Mouse (Mus musculus): ENCODE measurements around the gene Gm7579. TPM values are rescaled to one million over a fixed set of nuclear protein-coding genes. Genes with fewer than 3 reads are reported as not detected.
A peak's percentile ranks its signal among the peaks of the same experiment; 100 is the strongest.
"Not testable (repeated sequence)": the region's sequence is repeated elsewhere in the genome, so short reads cannot be mapped to it uniquely, and the experiment has no call there.

The Gm7579 gene
- not detected in 2 replicates for polyA plus RNA-seq (2012; rRNA removed)

DNA sequence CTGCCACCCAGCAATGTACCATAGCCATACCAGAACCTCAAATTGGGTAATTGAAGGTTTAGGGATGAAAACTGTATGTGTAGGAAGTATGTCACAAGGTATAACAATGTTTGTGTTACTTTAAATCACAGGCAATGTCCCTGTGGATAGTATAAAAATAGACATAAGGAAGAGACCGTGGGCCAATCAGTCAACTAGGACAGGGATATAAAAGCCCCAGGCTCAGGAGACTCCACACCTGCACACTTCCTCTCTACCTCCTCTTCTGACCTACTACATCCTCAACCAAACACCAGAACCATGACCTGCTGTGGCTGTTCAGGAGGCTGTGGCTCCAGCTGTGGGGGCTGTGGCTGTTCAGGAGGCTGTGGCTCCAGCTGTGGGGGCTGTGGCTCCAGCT lies at the start of gene Gm7579:
Gene Gm7579, plus strand, starts transcription at position 301 of the 400 bp plus-strand sequence.
- Histone ChIP-seq H3K27ac (ENCODE audit: insufficient read depth, low read length) (no peak within 1 kb of the TSS), H3K4me3 (ENCODE audit: insufficient read depth, low read length) (no peak within 1 kb of the TSS), H3K4me1 (ENCODE audit: control insufficient read depth, insufficient read depth, low read length) (no peaks in the 10 kb centered on the region)
- TF ChIP-seq POLR2A (IDR thresholded peaks at IDR 0.05; ENCODE audit: extremely low read depth, insufficient read depth, low read length) = no peak
- no peak for TF ChIP-seq CTCF (IDR thresholded peaks at IDR 0.05; ENCODE audit: extremely low read depth, insufficient read depth, low read length)

DNA sequence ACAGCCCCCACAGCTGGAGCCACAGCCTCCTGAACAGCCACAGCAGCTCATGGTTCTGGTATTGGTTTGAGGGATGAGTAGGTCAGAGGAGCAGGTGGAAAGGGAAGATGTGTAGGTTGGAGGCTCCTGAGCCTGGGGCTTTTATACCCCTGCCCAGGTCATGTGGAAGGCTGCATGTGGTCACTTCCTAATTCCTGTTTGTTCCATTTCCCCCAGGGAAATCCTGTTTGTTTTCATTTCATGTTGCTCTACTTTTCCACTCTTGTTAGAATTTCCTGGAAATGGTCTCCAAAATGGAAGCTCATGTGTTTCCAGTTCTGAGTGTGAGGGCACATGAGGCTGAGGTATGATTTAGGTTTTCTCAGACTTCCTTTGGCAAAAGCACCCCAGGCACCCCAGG lies 46.0 kb upstream of the Gm7579 start, which contains the start of gene Gm4553:
Gene Gm4553, minus strand, starts transcription at position 101 of the 400 bp plus-strand sequence.
- H3K4me1 ChIP-seq (ENCODE audit: control insufficient read depth, insufficient read depth, low read length); H3K27ac ChIP-seq (ENCODE audit: insufficient read depth, low read length); H3K4me3 ChIP-seq (ENCODE audit: insufficient read depth, low read length): not testable (repeated sequence)

GRCm38 (mm10) chr7:142169836-142170235 lies 41.8 kb upstream of the Gm7579 start:
- Histone ChIP-seq H3K27ac (ENCODE audit: insufficient read depth, low read length) (no peak overlapping the region), H3K4me3 (ENCODE audit: insufficient read depth, low read length) (no peak overlapping the region), H3K4me1 (ENCODE audit: control insufficient read depth, insufficient read depth, low read length) (no peaks in the 10 kb centered on the region)
- TF ChIP-seq CTCF (IDR thresholded peaks at IDR 0.05; ENCODE audit: extremely low read depth, insufficient read depth, low read length) (peak; percentile 56; the same call in 1 of the 2 replicates), POLR2A (IDR thresholded peaks at IDR 0.05; ENCODE audit: extremely low read depth, insufficient read depth, low read length) (no peak)

DNA sequence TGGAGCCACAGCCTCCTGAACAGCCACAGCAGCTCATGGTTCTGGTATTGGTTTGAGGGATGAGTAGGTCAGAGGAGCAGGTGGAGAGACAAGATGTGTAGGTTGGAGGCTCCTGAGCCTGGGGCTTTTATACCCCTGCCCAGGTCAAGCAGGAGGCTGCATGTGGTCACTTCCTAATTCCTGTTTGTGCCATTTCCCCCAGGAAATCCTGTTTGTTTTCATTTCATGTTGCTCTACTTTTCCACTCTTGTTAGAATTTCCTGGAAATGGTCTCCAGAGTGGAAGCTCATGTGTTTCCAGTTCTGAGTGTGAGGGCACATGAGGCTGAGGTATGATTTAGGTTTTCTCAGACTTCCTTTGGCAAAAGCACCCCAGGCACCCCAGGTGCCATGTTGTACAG lies 35.8 kb upstream of the Gm7579 start, which contains the start of gene Krtap5-2:
Gene Krtap5-2, minus strand, starts transcription at position 101 of the 400 bp plus-strand sequence.
- not testable (repeated sequence) for H3K4me3 ChIP-seq (ENCODE audit: insufficient read depth, low read length); H3K27ac ChIP-seq (ENCODE audit: insufficient read depth, low read length); H3K4me1 ChIP-seq (ENCODE audit: control insufficient read depth, insufficient read depth, low read length)

DNA sequence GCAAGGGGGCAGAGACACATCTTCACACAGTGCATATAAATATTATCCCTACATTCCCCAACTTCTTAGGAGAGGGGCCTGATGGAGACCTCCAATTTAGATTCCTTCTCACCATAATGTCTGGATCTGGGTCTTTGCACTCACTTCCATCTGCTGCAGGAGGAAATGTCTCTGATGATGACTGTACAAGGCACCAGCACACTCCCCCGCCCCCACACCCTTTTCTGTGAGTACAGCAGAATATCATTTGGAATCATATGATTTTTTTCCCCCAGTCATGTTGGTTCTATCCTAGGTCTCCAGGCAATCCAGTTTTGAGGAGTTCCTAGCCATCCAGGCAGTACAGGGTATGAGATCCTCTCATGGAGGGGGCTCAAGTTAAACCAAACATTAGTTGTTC lies 33.0 kb upstream of the Gm7579 start:
- Histone ChIP-seq H3K4me1 (ENCODE audit: control insufficient read depth, insufficient read depth, low read length) (no peaks in the 10 kb centered on the region), H3K4me3 (ENCODE audit: insufficient read depth, low read length) (no peak overlapping the region), H3K27ac (ENCODE audit: insufficient read depth, low read length) (no peak overlapping the region)
- no peak for TF ChIP-seq CTCF (IDR thresholded peaks at IDR 0.05; ENCODE audit: extremely low read depth, insufficient read depth, low read length)
- no peak for TF ChIP-seq POLR2A (IDR thresholded peaks at IDR 0.05; ENCODE audit: extremely low read depth, insufficient read depth, low read length)

DNA sequence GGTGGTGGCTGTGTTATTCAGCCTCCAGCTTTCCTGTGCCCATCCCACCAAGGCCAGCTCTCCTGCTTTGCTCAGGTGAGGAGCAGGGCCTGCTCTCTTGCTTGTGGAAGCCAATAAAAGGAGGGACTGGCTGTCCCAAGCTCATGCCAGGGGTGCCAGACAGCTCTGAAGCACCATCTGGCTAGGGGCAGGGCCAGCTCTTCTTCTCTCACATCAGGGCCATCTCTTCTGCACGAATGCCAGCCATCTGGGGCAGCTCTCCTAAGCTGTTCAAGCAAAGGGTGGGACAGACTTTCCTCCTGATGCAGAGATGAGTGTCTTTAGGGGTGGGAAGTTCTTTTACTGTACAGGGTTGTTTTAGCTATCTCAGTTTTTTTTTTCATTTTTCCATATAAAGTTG lies 30.6 kb upstream of the Gm7579 start:
- Histone ChIP-seq H3K27ac (ENCODE audit: insufficient read depth, low read length) (no peak overlapping the region), H3K4me3 (ENCODE audit: insufficient read depth, low read length) (no peak overlapping the region), H3K4me1 (ENCODE audit: control insufficient read depth, insufficient read depth, low read length) (no peaks in the 10 kb centered on the region)
- no peak for TF ChIP-seq CTCF (IDR thresholded peaks at IDR 0.05; ENCODE audit: extremely low read depth, insufficient read depth, low read length)
- no peak for TF ChIP-seq POLR2A (IDR thresholded peaks at IDR 0.05; ENCODE audit: extremely low read depth, insufficient read depth, low read length)

DNA sequence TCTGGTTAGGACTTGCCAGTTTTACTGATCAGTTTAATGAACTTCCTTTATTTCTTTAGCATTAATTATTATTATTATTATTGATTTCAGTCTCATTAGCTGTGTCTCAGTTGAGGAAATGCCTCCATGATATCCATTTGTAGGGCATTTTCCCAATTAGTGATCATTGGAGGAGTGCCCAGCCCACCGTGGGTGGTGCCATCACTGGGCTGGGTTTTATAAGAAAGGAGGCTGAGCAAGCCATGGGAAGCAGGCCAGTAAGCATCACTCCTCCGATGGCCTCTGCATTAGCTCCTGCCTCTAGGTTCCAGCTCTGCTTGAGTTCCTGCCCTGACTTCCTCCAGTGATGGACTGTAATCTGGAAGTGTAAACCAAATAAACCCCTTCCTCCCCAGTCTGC lies 23.5 kb upstream of the Gm7579 start:
- Histone ChIP-seq H3K4me3 (ENCODE audit: insufficient read depth, low read length) (no peak overlapping the region), H3K27ac (ENCODE audit: insufficient read depth, low read length) (no peak overlapping the region), H3K4me1 (ENCODE audit: control insufficient read depth, insufficient read depth, low read length) (no peaks in the 10 kb centered on the region)
- TF ChIP-seq POLR2A (IDR thresholded peaks at IDR 0.05; ENCODE audit: extremely low read depth, insufficient read depth, low read length) (no peak), CTCF (IDR thresholded peaks at IDR 0.05; ENCODE audit: extremely low read depth, insufficient read depth, low read length) (no peak)

DNA sequence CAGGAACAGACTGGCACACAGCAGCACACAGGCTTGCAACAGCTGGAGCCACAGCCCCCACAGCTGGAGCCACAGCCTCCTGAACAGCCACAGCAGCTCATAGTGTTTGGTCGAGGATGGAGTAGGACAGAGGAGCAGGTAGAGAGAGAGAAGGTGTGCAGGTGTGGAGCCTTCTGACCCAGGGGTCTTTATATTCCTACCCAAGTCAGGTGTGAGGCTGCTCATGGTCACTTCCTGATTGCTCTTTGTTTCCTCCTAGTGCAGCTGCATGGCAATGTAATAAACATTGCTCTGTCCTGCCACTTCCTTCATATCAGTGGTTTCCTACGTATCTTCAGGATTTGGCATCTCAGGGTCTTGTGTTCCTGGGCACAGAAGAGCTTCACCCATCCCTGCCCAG lies 21.4 kb upstream of the Gm7579 start, which contains the start of gene Gm10153:
Gene Gm10153, minus strand, starts transcription at position 101 of the 400 bp plus-strand sequence.
- H3K27ac ChIP-seq (ENCODE audit: insufficient read depth, low read length) = no peak within 1 kb of the TSS
- no peaks in the 10 kb centered on the region for H3K4me1 ChIP-seq (ENCODE audit: control insufficient read depth, insufficient read depth, low read length)
- H3K4me3 ChIP-seq (ENCODE audit: insufficient read depth, low read length) = no peak within 1 kb of the TSS
- TF ChIP-seq CTCF (IDR thresholded peaks at IDR 0.05; ENCODE audit: extremely low read depth, insufficient read depth, low read length) = no peak
- no peak for TF ChIP-seq POLR2A (IDR thresholded peaks at IDR 0.05; ENCODE audit: extremely low read depth, insufficient read depth, low read length)

- H3K4me3 ChIP-seq (ENCODE audit: insufficient read depth, low read length) = no peak overlapping the region
- H3K27ac ChIP-seq (ENCODE audit: insufficient read depth, low read length) = no peak overlapping the region
- no peak for TF ChIP-seq POLR2A (IDR thresholded peaks at IDR 0.05; ENCODE audit: extremely low read depth, insufficient read depth, low read length)
- TF ChIP-seq CTCF (IDR thresholded peaks at IDR 0.05; ENCODE audit: extremely low read depth, insufficient read depth, low read length) = no peak
- no peaks in the 10 kb centered on the region; the same call in 1 of the 2 replicates for H3K4me1 ChIP-seq (ENCODE audit: control insufficient read depth, insufficient read depth, low read length)
These were observed 12.9 kb upstream of the Gm7579 start for GRCm38 (mm10) chr7:142198748-142199147.

DNA sequence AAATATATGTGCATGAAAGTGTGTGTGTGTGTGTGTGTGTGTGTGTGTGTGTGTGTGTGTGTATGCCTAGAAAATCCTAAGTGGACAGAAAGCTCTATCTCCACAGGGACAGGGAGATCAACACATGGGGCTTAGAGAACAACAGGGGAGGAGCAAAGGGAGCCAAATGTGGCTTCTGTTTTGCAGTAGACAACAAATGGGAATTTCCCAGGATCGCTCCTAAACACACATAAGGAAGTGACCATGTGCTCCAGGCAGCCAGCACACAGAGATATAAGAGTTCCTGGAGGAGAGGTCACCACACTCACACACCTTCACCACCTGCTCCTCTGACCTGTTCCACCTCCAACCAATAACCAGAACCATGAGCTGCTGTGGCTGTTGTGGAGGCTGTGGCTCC lies 10.6 kb upstream of the Gm7579 start, which contains the start of gene Krtap5-3:
Gene Krtap5-3, plus strand, starts transcription at position 301 of the 400 bp plus-strand sequence.
- Histone ChIP-seq H3K4me3 (ENCODE audit: insufficient read depth, low read length) (no peak within 1 kb of the TSS), H3K4me1 (ENCODE audit: control insufficient read depth, insufficient read depth, low read length) (no peaks in the 10 kb centered on the region; the same call in 1 of the 2 replicates), H3K27ac (ENCODE audit: insufficient read depth, low read length) (no peak within 1 kb of the TSS)
- TF ChIP-seq POLR2A (IDR thresholded peaks at IDR 0.05; ENCODE audit: extremely low read depth, insufficient read depth, low read length) (no peak), CTCF (IDR thresholded peaks at IDR 0.05; ENCODE audit: extremely low read depth, insufficient read depth, low read length) (no peak)

DNA sequence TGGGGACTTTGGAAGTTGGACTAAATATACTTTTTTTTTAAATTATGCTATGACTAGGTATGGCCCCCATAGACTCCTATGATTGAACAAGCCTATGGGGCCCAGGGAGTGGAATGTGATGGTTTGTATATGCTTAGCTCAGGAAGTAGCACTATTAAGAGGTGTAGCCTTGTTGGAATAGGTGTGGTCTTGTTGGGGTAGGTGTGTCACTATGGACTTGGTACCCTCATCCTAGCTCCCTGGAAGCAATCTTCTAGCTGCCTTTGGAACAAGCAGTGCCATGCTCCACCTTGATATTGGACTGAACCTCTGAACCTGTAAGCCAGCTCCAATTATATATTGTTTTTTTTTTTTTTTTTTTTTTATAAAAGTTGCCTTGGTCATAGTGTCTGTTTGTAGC lies 6.2 kb upstream of the Gm7579 start:
- Histone ChIP-seq H3K4me3 (ENCODE audit: insufficient read depth, low read length) (no peak overlapping the region), H3K27ac (ENCODE audit: insufficient read depth, low read length) (no peak overlapping the region), H3K4me1 (ENCODE audit: control insufficient read depth, insufficient read depth, low read length) (no peaks in the 10 kb centered on the region)
- TF ChIP-seq CTCF (IDR thresholded peaks at IDR 0.05; ENCODE audit: extremely low read depth, insufficient read depth, low read length) = no peak

GRCm38 (mm10) chr7:142206891-142207290 lies 4.8 kb upstream of the Gm7579 start:
- not testable (repeated sequence) for H3K4me3 ChIP-seq (ENCODE audit: insufficient read depth, low read length); H3K27ac ChIP-seq (ENCODE audit: insufficient read depth, low read length); H3K4me1 ChIP-seq (ENCODE audit: control insufficient read depth, insufficient read depth, low read length)

DNA sequence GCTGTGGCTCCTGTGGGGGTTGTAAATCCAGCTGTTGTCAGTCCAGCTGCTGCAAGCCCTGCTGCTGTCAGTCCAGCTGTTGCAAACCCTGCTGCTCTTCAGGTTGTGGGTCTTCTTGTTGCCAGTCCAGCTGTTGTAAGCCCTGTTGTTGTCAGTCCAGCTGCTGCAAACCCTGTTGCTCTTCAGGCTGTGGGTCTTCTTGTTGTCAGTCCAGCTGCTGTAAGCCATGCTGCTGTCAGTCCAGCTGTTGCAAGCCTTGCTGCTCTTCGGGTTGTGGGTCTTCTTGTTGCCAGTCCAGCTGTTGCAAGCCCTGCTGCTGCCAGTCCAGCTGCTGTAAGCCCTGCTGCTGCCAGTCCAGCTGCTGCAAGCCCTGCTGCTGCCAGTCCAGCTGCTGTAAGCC lies 477 bp downstream of the Gm7579 start:
- H3K4me3 ChIP-seq (ENCODE audit: insufficient read depth, low read length); H3K27ac ChIP-seq (ENCODE audit: insufficient read depth, low read length); H3K4me1 ChIP-seq (ENCODE audit: control insufficient read depth, insufficient read depth, low read length): not testable (repeated sequence)
